Mouse (Mus musculus) cortical plate, adult 2 months (tissue): ENCODE data around the gene Snapc2.

Source experiments
- CTCF ChIP-seq: fragments of 200-500 bp; IDR thresholded peaks from 2 replicates; pipeline ENCODE4 v1.5.1; 2011; ENCODE audit warnings: mild to moderate bottlenecking, control low read depth, low read length; ENCODE audit not compliant: insufficient read depth; ENCODE audit errors: extremely low read depth
- POLR2A ChIP-seq: fragments of 200-500 bp; IDR thresholded peaks from 2 replicates; pipeline ENCODE4 v1.6.1; 2011; ENCODE audit warnings: mild to moderate bottlenecking, low read length, control low read depth; ENCODE audit not compliant: insufficient read depth; ENCODE audit errors: extremely low read depth

GRCm38 (mm10) chr8:4256911-4257310, 4.0 kb downstream of the Snapc2 start:
- TF ChIP-seq CTCF: no peak
- TF ChIP-seq POLR2A: peak; percentile 84; the same call in 1 of the 2 replicates
